Mouse (Mus musculus) liver, adult 2 months (tissue): ENCODE data around the gene Prkd2. TPM values are rescaled to one million over a fixed set of nuclear protein-coding genes. Genes with fewer than 3 reads are reported as not detected.

Experiments used
- DNase-seq: peaks from one replicate; pipeline ENCODE4 v3.0.0-alpha.2; 2011; ENCODE audit warnings: low read depth, low spot score; ENCODE audit errors: extremely low read depth
- H3K27ac ChIP-seq: fragments of 200-500 bp; replicated peaks from 2 replicates; pipeline ENCODE4 v1.5.1; 2012; ENCODE audit warnings: low read depth, mild to moderate bottlenecking, control low read depth, inconsistent platforms, low read length; ENCODE audit not compliant: insufficient read depth
- H3K27me3 ChIP-seq: fragments of 200-500 bp; 2 replicates; pipeline ENCODE4 v1.6.1; 2012; ENCODE audit warnings: mild to moderate bottlenecking, moderate library complexity, low read length, inconsistent platforms; ENCODE audit not compliant: control insufficient read depth, insufficient read depth
- H3K36me3 ChIP-seq: fragments of 200-500 bp; 2 replicates; pipeline ENCODE4 v1.6.1; 2012; ENCODE audit warnings: low read length, inconsistent platforms; ENCODE audit not compliant: control insufficient read depth, insufficient read depth
- H3K4me1 ChIP-seq: fragments of 200-500 bp; 2 replicates; pipeline ENCODE4 v1.6.1; 2011; ENCODE audit warnings: low read length; ENCODE audit not compliant: control insufficient read depth, insufficient read depth
- H3K4me3 ChIP-seq: fragments of 200-500 bp; 2 replicates; pipeline ENCODE4 v1.5.1; 2011; ENCODE audit warnings: low read depth, mild to moderate bottlenecking, control low read depth, low read length, moderate library complexity; ENCODE audit not compliant: insufficient read depth
- H3K79me2 ChIP-seq: fragments of 200-500 bp; 2 replicates; pipeline ENCODE4 v1.6.1; 2012; ENCODE audit warnings: inconsistent platforms, mild to moderate bottlenecking, low read length, moderate library complexity; ENCODE audit not compliant: control insufficient read depth, insufficient read depth
- H3K9ac ChIP-seq: fragments of 200-500 bp; 2 replicates; pipeline ENCODE4 v1.6.1; 2012; ENCODE audit warnings: low read depth, mild to moderate bottlenecking, control low read depth, inconsistent platforms, low read length
- CTCF ChIP-seq: fragments of 200-500 bp; IDR thresholded peaks from 2 replicates; pipeline ENCODE4 v1.5.1; 2011; ENCODE audit warnings: low read depth, low read length, control low read depth
- POLR2A ChIP-seq: fragments of 200-500 bp; IDR thresholded peaks from 2 replicates; pipeline ENCODE4 v1.6.1; 2011; ENCODE audit warnings: low read length, control low read depth; ENCODE audit not compliant: insufficient read depth; ENCODE audit errors: extremely low read depth
- WGBS: fragments of 180-500 bp; shearing (Covaris S2); methylation state at CpG from one replicate; pipeline ENCODE4 v1.1.7; 2018; 5-methylcytosine and 5-hydroxymethylcytosine counted together
- polyA plus RNA-seq: library from polyadenylated mRNA; depleted of rRNA; stranded (reverse); fragments of >200 nt; gene quantifications from 2 replicates; pipeline ENCODE4 v1.2.3, GENCODE M21; 2012; rRNA removed
- total RNA-seq: library from RNA; depleted of rRNA; stranded (reverse); fragments of >200 nt; gene quantifications from 2 replicates; pipeline ENCODE4 v1.2.3, GENCODE M21; 2014; rRNA removed

The Prkd2 gene
- total and polyA plus RNA-seq, 2 experiments, result 2.5 to 11.7 TPM

DNA sequence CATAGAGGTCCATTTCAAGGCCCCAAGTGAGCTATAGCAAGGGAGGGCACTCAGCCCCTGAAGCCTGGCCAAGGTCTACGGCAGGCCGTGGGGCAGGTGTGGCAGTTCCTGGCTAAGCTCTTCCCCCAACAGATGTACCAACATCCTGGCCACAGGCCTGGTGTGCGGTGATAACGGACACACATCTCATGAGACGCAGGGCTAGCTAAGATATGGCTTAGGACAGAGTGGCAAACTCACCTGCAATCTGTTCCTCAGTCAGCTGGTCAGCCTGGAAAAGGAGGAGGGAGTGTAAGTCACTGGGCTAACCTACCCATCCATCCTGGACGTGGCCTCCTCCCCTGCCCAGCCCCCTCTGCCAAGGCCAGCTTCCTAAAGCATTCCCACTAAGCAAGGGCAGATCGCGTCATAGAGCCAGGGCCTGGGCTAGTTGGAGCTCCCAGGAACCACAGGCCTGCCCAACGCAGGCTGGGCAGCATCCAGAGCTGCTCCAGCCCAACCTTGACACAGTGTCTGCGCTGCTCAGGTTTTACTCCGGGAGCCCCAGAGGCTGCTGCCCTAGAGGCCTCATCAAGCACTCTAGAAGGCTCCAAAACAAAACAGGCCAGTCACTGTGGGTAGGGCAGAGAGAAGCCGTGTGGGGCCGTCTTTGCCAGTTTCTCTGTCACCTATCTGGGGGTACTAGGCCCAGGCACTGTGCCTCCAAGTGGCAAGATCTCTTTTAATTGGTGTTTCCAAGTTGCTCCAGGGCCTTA is 76.9 kb downstream of the Prkd2 start:
- Histone ChIP-seq H3K27ac (no peak overlapping the region), H3K36me3 (peaks cover 2% of the 10 kb centered on the region; the same call in 1 of the 2 replicates), H3K27me3 (no peaks in the 10 kb centered on the region), H3K4me3 (no peak overlapping the region), H3K4me1 (peaks cover 15% of the 10 kb centered on the region), H3K9ac (no peak overlapping the region), H3K79me2 (peaks cover 17% of the 10 kb centered on the region; the same call in 1 of the 2 replicates)
- 87% methylated on average over 13 of the region's 13 CpGs for WGBS
- no peak for DNase-seq
- TF ChIP-seq CTCF, result no peak
- TF ChIP-seq POLR2A, result no peak

Other genes starting within 250 kb of the Prkd2 start
- 30.4 and 38.9 TPM in 2 replicates for gene Arhgap35, start 227.9 kb upstream of the Prkd2 start, total RNA-seq
- 20.7 and 22.2 TPM in 2 replicates for gene Arhgap35, start 227.9 kb upstream of the Prkd2 start, polyA plus RNA-seq
- not detected in 2 replicates for gene Ceacam15, start 167.2 kb upstream of the Prkd2 start, total RNA-seq
- not detected in 2 replicates for gene Ceacam15, start 167.2 kb upstream of the Prkd2 start, polyA plus RNA-seq
- not detected in 2 replicates for gene Ceacam9, start 121.0 kb upstream of the Prkd2 start, total RNA-seq
- not detected in 2 replicates for gene Ceacam9, start 121.0 kb upstream of the Prkd2 start, polyA plus RNA-seq
- gene Ap2s1, start 104.5 kb upstream of the Prkd2 start, total RNA-seq, result 116 and 134 TPM in 2 replicates
- 171 and 195 TPM in 2 replicates for gene Ap2s1, start 104.5 kb upstream of the Prkd2 start, polyA plus RNA-seq
- 1.8 and 3.4 TPM in 2 replicates for gene Slc1a5, start 61.6 kb upstream of the Prkd2 start, total RNA-seq
- 2.6 and 4.2 TPM in 2 replicates for gene Slc1a5, start 61.6 kb upstream of the Prkd2 start, polyA plus RNA-seq
- gene Strn4, start 27.0 kb upstream of the Prkd2 start, total RNA-seq, result 18.7 and 26.3 TPM in 2 replicates
- 39.5 and 52.7 TPM in 2 replicates for gene Strn4, start 27.0 kb upstream of the Prkd2 start, polyA plus RNA-seq
- gene Fkrp, start 26.2 kb upstream of the Prkd2 start, total RNA-seq, result 5.5 and 6.3 TPM in 2 replicates
- gene Fkrp, start 26.2 kb upstream of the Prkd2 start, polyA plus RNA-seq, result 14.3 and 15.3 TPM in 2 replicates
- gene Dact3, start 32.4 kb downstream of the Prkd2 start, total RNA-seq, result under 0.01 and 0.20 TPM in 2 replicates
- gene Dact3, start 32.4 kb downstream of the Prkd2 start, polyA plus RNA-seq, result 0.52 and 0.64 TPM in 2 replicates
- not detected in 2 replicates for gene Gng8, start 48.9 kb downstream of the Prkd2 start, total RNA-seq
- 0.25 and 0.26 TPM in 2 replicates for gene Gng8, start 48.9 kb downstream of the Prkd2 start, polyA plus RNA-seq
- gene Ptgir, start 63.6 kb downstream of the Prkd2 start, total RNA-seq, result 0.07 and 0.09 TPM in 2 replicates
- 0.09 and 0.33 TPM in 2 replicates for gene Ptgir, start 63.6 kb downstream of the Prkd2 start, polyA plus RNA-seq
- 64.9 and 77.4 TPM in 2 replicates for gene Calm3, start 81.2 kb downstream of the Prkd2 start, total RNA-seq
- 72.0 and 78.1 TPM in 2 replicates for gene Calm3, start 81.2 kb downstream of the Prkd2 start, polyA plus RNA-seq
- under 0.01 and 0.07 TPM in 2 replicates for gene Pnmal2, start 101.8 kb downstream of the Prkd2 start, total RNA-seq
- gene Pnmal2, start 101.8 kb downstream of the Prkd2 start, polyA plus RNA-seq, result 0.02 and 0.10 TPM in 2 replicates
- not detected in 2 replicates for gene Pnmal1, start 116.8 kb downstream of the Prkd2 start, total RNA-seq
- gene Pnmal1, start 116.8 kb downstream of the Prkd2 start, polyA plus RNA-seq, result not detected in 2 replicates
- 0.07 TPM in 1 of 2 replicates, not detected in the other for gene Gm42372, start 140.2 kb downstream of the Prkd2 start, total RNA-seq
- not detected in 2 replicates for gene Gm42372, start 140.2 kb downstream of the Prkd2 start, polyA plus RNA-seq
- 0.40 and 0.46 TPM in 2 replicates for gene Ccdc8, start 149.8 kb downstream of the Prkd2 start, total RNA-seq
- gene Ccdc8, start 149.8 kb downstream of the Prkd2 start, polyA plus RNA-seq, result 0.21 and 0.35 TPM in 2 replicates
- 24.2 and 39.9 TPM in 2 replicates for gene Ppp5c, start 185.0 kb downstream of the Prkd2 start, total RNA-seq
- 93.2 and 112 TPM in 2 replicates for gene Ppp5c, start 185.0 kb downstream of the Prkd2 start, polyA plus RNA-seq
- gene Hif3a, start 219.5 kb downstream of the Prkd2 start, total RNA-seq, result 0.07 and 0.09 TPM in 2 replicates
- 0.01 and 0.05 TPM in 2 replicates for gene Hif3a, start 219.5 kb downstream of the Prkd2 start, polyA plus RNA-seq
- gene Psg16, start 231.1 kb downstream of the Prkd2 start, total RNA-seq, result not detected in 2 replicates
- gene Psg16, start 231.1 kb downstream of the Prkd2 start, polyA plus RNA-seq, result not detected in 2 replicates